In genomic region chr5:140379299-140379698, GRCm38 (mm10) we compare ENCODE assay signal across 14 mouse cellular contexts. TPM values are rescaled to one million over a fixed set of nuclear protein-coding genes. Genes with fewer than 3 reads are reported as not detected.
DNase-seq lines count a peak whose midpoint lies in the region; ATAC-seq lines count a peak whose summit lies in the region.
"Had no signal": no experiment of that assay in that cellular context is flagged by ENCODE, and none has a peak within 500 bp of the region (broad histone marks: within the 10 kb centered on the region; RNA-seq: fewer than 3 reads in every experiment).

No protein-coding gene starts in this region.

- no peaks in the 10 kb centered on the region for H3K36me3 ChIP-seq in kidney, embryonic 16.5 days (ENCODE audit: insufficient read depth, low read length)
- H3K36me3 ChIP-seq in forebrain, embryonic 13.5 days (ENCODE audit: poor library complexity, severe bottlenecking), result no peaks in the 10 kb centered on the region
- H3K36me3 ChIP-seq in midbrain, embryonic 15.5 days (replicated peaks), result no peaks in the 10 kb centered on the region
- H3K36me3 ChIP-seq: embryonic facial prominence, embryonic 12.5 days had no signal

- H3K4me2 ChIP-seq in kidney, embryonic 16.5 days (replicated peaks; ENCODE audit: low read depth, low read length), result no peak overlapping the region
- H3K4me2 ChIP-seq in forebrain, embryonic 13.5 days, result no peak overlapping the region
- H3K4me2 ChIP-seq in midbrain, embryonic 15.5 days, result no peak overlapping the region
- H3K4me2 ChIP-seq: embryonic facial prominence, embryonic 12.5 days; liver, embryonic 11.5 days had no signal

- ATAC-seq in kidney, embryonic 16.5 days (ENCODE audit: low FRiP score, low TSS enrichment), result no peak
- ATAC-seq in forebrain, embryonic 13.5 days, result no peak
- ATAC-seq in midbrain, embryonic 15.5 days (replicated peaks), result no peak
- ATAC-seq: forebrain, embryonic 16.5 days had no signal

- no peaks in the 10 kb centered on the region for H3K27me3 ChIP-seq in kidney, embryonic 16.5 days (ENCODE audit: insufficient read depth, low read length)
- H3K27me3 ChIP-seq in forebrain, embryonic 13.5 days, result no peaks in the 10 kb centered on the region
- no peaks in the 10 kb centered on the region for H3K27me3 ChIP-seq in midbrain, embryonic 15.5 days (replicated peaks)
- H3K27me3 ChIP-seq: embryonic facial prominence, embryonic 12.5 days had no signal

- no peaks in the 10 kb centered on the region for H3K9me3 ChIP-seq in kidney, embryonic 16.5 days (ENCODE audit: low read length)
- no peaks in the 10 kb centered on the region for H3K9me3 ChIP-seq in forebrain, embryonic 13.5 days (replicated peaks)
- H3K9me3 ChIP-seq in midbrain, embryonic 15.5 days, result no peaks in the 10 kb centered on the region
- H3K9me3 ChIP-seq: embryonic facial prominence, embryonic 12.5 days had no signal

- no peak overlapping the region for H3K4me3 ChIP-seq in kidney, embryonic 16.5 days (ENCODE audit: low read length)
- H3K4me3 ChIP-seq in brown adipose tissue, adult 24 weeks (ENCODE audit: insufficient read depth, low read depth, low read length), result no peak overlapping the region
- no peak overlapping the region for H3K4me3 ChIP-seq in forebrain, embryonic 13.5 days
- H3K4me3 ChIP-seq in midbrain, embryonic 15.5 days, result no peak overlapping the region
- H3K4me3 ChIP-seq: embryonic facial prominence, embryonic 12.5 days had no signal

- WGBS in kidney, embryonic 16.5 days, result 71% methylated on average over 6 of the region's 6 CpGs
- 79% methylated on average over 6 of the region's 6 CpGs for WGBS in forebrain, embryonic 13.5 days
- WGBS in midbrain, embryonic 15.5 days, result 74% methylated on average over 6 of the region's 6 CpGs

- peaks cover 26% of the 10 kb centered on the region for H3K4me1 ChIP-seq in kidney, embryonic 16.5 days (ENCODE audit: insufficient read depth, low read length)
- H3K4me1 ChIP-seq in brown adipose tissue, adult 24 weeks (ENCODE audit: control insufficient read depth, insufficient read depth, insufficient read length, low read length), result peaks cover 12% of the 10 kb centered on the region
- H3K4me1 ChIP-seq in forebrain, embryonic 13.5 days, result peaks cover 9% of the 10 kb centered on the region
- H3K4me1 ChIP-seq in midbrain, embryonic 15.5 days, result 0 out of 2 replicates have a peak, but pooled peaks cover 2% of the 10 kb centered on the region

- DNase-seq in kidney, adult 8-10 months, result no peak
- peak; percentile 41 to 46 for DNase-seq in B cell, adult 2 months
- peak; percentile 23 to 30 for DNase-seq in lung, postnatal 4 days
- no peak for DNase-seq in left cerebral cortex, adult 11 months (ENCODE audit: low spot score)
- DNase-seq: cerebellum, adult 9-11 months; gastrocnemius, postnatal 10 days; kidney, postnatal 14 days had no signal

- peak overlapping the region; percentile 38; the same call in 1 of the 2 replicates for H3K27ac ChIP-seq in kidney, embryonic 16.5 days (ENCODE audit: low read length)
- H3K27ac ChIP-seq in brown adipose tissue, adult 24 weeks (replicated peaks; ENCODE audit: low read depth, low read length), result peak overlapping the region; percentile 67
- no peak overlapping the region for H3K27ac ChIP-seq in forebrain, embryonic 13.5 days
- no peak overlapping the region for H3K27ac ChIP-seq in midbrain, embryonic 15.5 days
- H3K27ac ChIP-seq: embryonic facial prominence, embryonic 12.5 days had no signal

- no peak overlapping the region for H3K9ac ChIP-seq in kidney, embryonic 16.5 days (replicated peaks; ENCODE audit: low read length)
- H3K9ac ChIP-seq in forebrain, embryonic 13.5 days, result no peak overlapping the region
- H3K9ac ChIP-seq in midbrain, embryonic 15.5 days, result no peak overlapping the region
- H3K9ac ChIP-seq: embryonic facial prominence, embryonic 12.5 days had no signal

RNA-seq across cellular contexts. Expression of gene Snx8, which starts 9.8 kb away (rescaled TPM):
- polyA plus RNA-seq in kidney, embryonic 16.5 days (2015; fragmentation: Nextera tagmentation; extraction: Ambion mirVana), result 31.9 and 32.4 TPM in 2 replicates
- 5.5 and 8.9 TPM in 2 replicates for polyA plus RNA-seq in brown adipose tissue, adult 24 weeks (2012; ENCODE audit: insufficient read depth, insufficient read length, missing spikeins)
- 17.6 and 20.6 TPM in 2 replicates for polyA plus RNA-seq in forebrain, embryonic 13.5 days (2015; fragmentation: Nextera tagmentation; extraction: Ambion mirVana)
- polyA plus RNA-seq in midbrain, embryonic 15.5 days (2015; fragmentation: Nextera tagmentation; extraction: Ambion mirVana), result 40.5 and 41.4 TPM in 2 replicates

RNA-seq across cellular contexts. Expression of gene Eif3b, which starts 39.8 kb away (rescaled TPM):
- polyA plus RNA-seq in kidney, embryonic 16.5 days (2015; fragmentation: Nextera tagmentation; extraction: Ambion mirVana), result 112 and 114 TPM in 2 replicates
- 75.9 and 78.3 TPM in 2 replicates for polyA plus RNA-seq in brown adipose tissue, adult 24 weeks (2012; ENCODE audit: insufficient read depth, insufficient read length, missing spikeins)
- polyA plus RNA-seq in forebrain, embryonic 13.5 days (2015; fragmentation: Nextera tagmentation; extraction: Ambion mirVana), result 84.0 and 95.0 TPM in 2 replicates
- 78.4 and 91.4 TPM in 2 replicates for polyA plus RNA-seq in midbrain, embryonic 15.5 days (2015; fragmentation: Nextera tagmentation; extraction: Ambion mirVana)

RNA-seq across cellular contexts. Expression of gene Mrm2, which starts 47.6 kb away (rescaled TPM):
- polyA plus RNA-seq in kidney, embryonic 16.5 days (2015; fragmentation: Nextera tagmentation; extraction: Ambion mirVana), result 22.0 and 23.9 TPM in 2 replicates
- 12.9 and 15.8 TPM in 2 replicates for polyA plus RNA-seq in brown adipose tissue, adult 24 weeks (2012; ENCODE audit: insufficient read depth, insufficient read length, missing spikeins)
- 20.8 and 21.8 TPM in 2 replicates for polyA plus RNA-seq in forebrain, embryonic 13.5 days (2015; fragmentation: Nextera tagmentation; extraction: Ambion mirVana)
- 21.8 and 21.9 TPM in 2 replicates for polyA plus RNA-seq in midbrain, embryonic 15.5 days (2015; fragmentation: Nextera tagmentation; extraction: Ambion mirVana)

RNA-seq across cellular contexts. Expression of gene Nudt1, which starts 57.8 kb away (rescaled TPM):
- 55.2 and 58.1 TPM in 2 replicates for polyA plus RNA-seq in kidney, embryonic 16.5 days (2015; fragmentation: Nextera tagmentation; extraction: Ambion mirVana)
- polyA plus RNA-seq in brown adipose tissue, adult 24 weeks (2012; ENCODE audit: insufficient read depth, insufficient read length, missing spikeins), result 14.9 and 18.6 TPM in 2 replicates
- polyA plus RNA-seq in forebrain, embryonic 13.5 days (2015; fragmentation: Nextera tagmentation; extraction: Ambion mirVana), result 35.7 and 37.8 TPM in 2 replicates
- 22.3 and 23.4 TPM in 2 replicates for polyA plus RNA-seq in midbrain, embryonic 15.5 days (2015; fragmentation: Nextera tagmentation; extraction: Ambion mirVana)

RNA-seq across cellular contexts. Expression of gene Mad1l1, which starts 57.9 kb away (rescaled TPM):
- 51.6 and 52.4 TPM in 2 replicates for polyA plus RNA-seq in kidney, embryonic 16.5 days (2015; fragmentation: Nextera tagmentation; extraction: Ambion mirVana)
- 2.7 and 4.9 TPM in 2 replicates for polyA plus RNA-seq in brown adipose tissue, adult 24 weeks (2012; ENCODE audit: insufficient read depth, insufficient read length, missing spikeins)
- 43.1 and 44.5 TPM in 2 replicates for polyA plus RNA-seq in forebrain, embryonic 13.5 days (2015; fragmentation: Nextera tagmentation; extraction: Ambion mirVana)
- 35.4 and 37.2 TPM in 2 replicates for polyA plus RNA-seq in midbrain, embryonic 15.5 days (2015; fragmentation: Nextera tagmentation; extraction: Ambion mirVana)

Comparison
In these comparisons a context has a peak if more than half of its experiments do, and no peak if none do; other contexts are left out.
1. H3K27ac ChIP-seq: peak in kidney, embryonic 16.5 days (single experiment) and brown adipose tissue, adult 24 weeks (single experiment); none in forebrain, embryonic 13.5 days (single experiment) and midbrain, embryonic 15.5 days (single experiment).
2. DNase-seq: peak in B cell, adult 2 months (2 of 2) and lung, postnatal 4 days (2 of 2); none in kidney, adult 8-10 months (0 of 2) and left cerebral cortex, adult 11 months (single experiment).